Mouse (Mus musculus) forebrain, embryonic 15.5 days (tissue): ENCODE data around the gene Dgkk. TPM values are rescaled to one million over a fixed set of nuclear protein-coding genes. Genes with fewer than 3 reads are reported as not detected.
"Not testable (repeated sequence)": the region's sequence is repeated elsewhere in the genome, so short reads cannot be mapped to it uniquely, and the experiment has no call there.

ENCODE experiments used
- ATAC-seq: fragments of 200-750 bp; cut with Nextera tagmentation; replicated peaks from 2 replicates; pipeline ENCODE4 v1.8.0; 2017; ENCODE audit warnings: mild to moderate bottlenecking, moderate TSS enrichment, moderate library complexity
- H3K27ac ChIP-seq: fragments of 300-500 bp; sonication (generic); replicated peaks from 2 replicates; pipeline ENCODE4 v1.5.1; 2015; ENCODE audit warnings: mild to moderate bottlenecking, inconsistent platforms
- H3K27me3 ChIP-seq: fragments of 300-500 bp; sonication (generic); 2 replicates; pipeline ENCODE4 v1.6.1; 2015; ENCODE audit warnings: inconsistent platforms
- H3K36me3 ChIP-seq: fragments of 300-500 bp; sonication (generic); 2 replicates; pipeline ENCODE4 v1.6.1; 2015; ENCODE audit warnings: mild to moderate bottlenecking, inconsistent platforms
- H3K4me1 ChIP-seq: fragments of 300-500 bp; sonication (generic); 2 replicates; pipeline ENCODE4 v1.6.1; 2015; ENCODE audit warnings: inconsistent platforms
- H3K4me2 ChIP-seq: fragments of 300-500 bp; sonication (generic); replicated peaks from 2 replicates; pipeline ENCODE4 v1.6.1; 2015; ENCODE audit warnings: mild to moderate bottlenecking, inconsistent platforms
- H3K4me3 ChIP-seq: fragments of 300-500 bp; sonication (generic); 2 replicates; pipeline ENCODE4 v1.5.1; 2015; ENCODE audit warnings: mild to moderate bottlenecking, inconsistent platforms
- H3K9ac ChIP-seq: fragments of 300-500 bp; sonication (generic); replicated peaks from 2 replicates; pipeline ENCODE4 v1.6.1; 2015; ENCODE audit warnings: mild to moderate bottlenecking, inconsistent platforms
- H3K9me3 ChIP-seq: fragments of 300-500 bp; sonication (generic); 2 replicates; pipeline ENCODE4 v1.6.1; 2016; ENCODE audit warnings: inconsistent platforms
- WGBS: fragments of 180-500 bp; shearing (Covaris S2); methylation state at CpG from one replicate; pipeline ENCODE4 v1.1.7; 2015; ENCODE audit warnings: mixed read lengths; 5-methylcytosine and 5-hydroxymethylcytosine counted together
- polyA plus RNA-seq: library from polyadenylated mRNA; unstranded; fragments of >200 nt; fragmentation: Nextera tagmentation; extraction: Ambion mirVana; gene quantifications from 2 replicates; pipeline ENCODE4 v1.2.1, GENCODE M21; 2015

The Dgkk gene
- polyA plus RNA-seq, 1 experiment from 2014 or later, result 0.66 TPM

GRCm38 (mm10) chrX:6922165-6922564, 143.1 kb downstream of the Dgkk start:
- Histone ChIP-seq H3K27ac (no peak overlapping the region), H3K27me3 (no peaks in the 10 kb centered on the region), H3K4me3 (no peak overlapping the region), H3K9me3 (no peaks in the 10 kb centered on the region), H3K4me1 (no peaks in the 10 kb centered on the region), H3K9ac (no peak overlapping the region), H3K4me2 (no peak overlapping the region), H3K36me3 (no peaks in the 10 kb centered on the region)
- ATAC-seq, result no peak
- WGBS, result 73% methylated on average over 5 of the region's 5 CpGs

- H3K9ac ChIP-seq, result no peak overlapping the region
- no peaks in the 10 kb centered on the region for H3K36me3 ChIP-seq
- H3K27ac ChIP-seq, result no peak overlapping the region
- no peak overlapping the region for H3K4me2 ChIP-seq
- H3K27me3 ChIP-seq, result no peaks in the 10 kb centered on the region
- no peak overlapping the region for H3K4me3 ChIP-seq
- no peaks in the 10 kb centered on the region for H3K9me3 ChIP-seq
- no peak for ATAC-seq
- no peaks in the 10 kb centered on the region for H3K4me1 ChIP-seq
- 79% methylated on average over 4 of the region's 4 CpGs for WGBS
Measured at GRCm38 (mm10) chrX:6926224-6926623, 147.1 kb downstream of the Dgkk start.

GRCm38 (mm10) chrX:6968598-6968997, 189.5 kb downstream of the Dgkk start:
- 91% methylated on average over 3 of the region's 3 CpGs for whole genome bisulfite sequencing
- Histone ChIP-seq H3K27me3 (no peaks in the 10 kb centered on the region), H3K27ac (no peak overlapping the region), H3K4me1 (no peaks in the 10 kb centered on the region), H3K36me3 (no peaks in the 10 kb centered on the region), H3K9me3 (no peaks in the 10 kb centered on the region), H3K4me3 (no peak overlapping the region), H3K9ac (no peak overlapping the region), H3K4me2 (no peak overlapping the region)
- ATAC-seq, result no peak

GRCm38 (mm10) chrX:6971956-6972355, 192.8 kb downstream of the Dgkk start:
- H3K36me3 ChIP-seq, result no peaks in the 10 kb centered on the region
- no peaks in the 10 kb centered on the region for H3K4me1 ChIP-seq
- WGBS, result 60% methylated on average over 1 of the region's 1 CpGs
- H3K4me2 ChIP-seq, result no peak overlapping the region
- no peak for ATAC-seq
- no peak overlapping the region for H3K4me3 ChIP-seq
- no peaks in the 10 kb centered on the region for H3K27me3 ChIP-seq
- H3K9ac ChIP-seq, result no peak overlapping the region
- no peak overlapping the region for H3K27ac ChIP-seq
- no peaks in the 10 kb centered on the region for H3K9me3 ChIP-seq

DNA sequence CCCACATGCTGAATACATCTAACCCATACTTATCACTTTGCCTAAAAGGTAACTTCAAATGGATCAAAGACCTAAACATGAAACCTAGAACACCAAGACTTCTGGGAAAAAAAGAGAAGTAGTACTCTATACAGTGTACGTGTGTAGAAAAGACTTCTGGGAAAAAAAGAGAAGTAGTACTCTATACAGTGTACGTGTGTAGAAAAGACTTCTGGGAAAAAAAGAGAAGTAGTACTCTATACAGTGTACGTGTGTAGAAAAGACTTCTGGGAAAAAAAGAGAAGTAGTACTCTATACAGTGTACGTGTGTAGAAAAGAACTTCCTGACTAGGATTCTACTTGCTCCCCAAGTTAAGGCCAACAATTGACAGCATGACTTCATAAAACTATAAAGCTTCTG, 204.8 kb downstream of the Dgkk start:
- H3K4me3 ChIP-seq, H3K27ac ChIP-seq, H3K9me3 ChIP-seq, H3K36me3 ChIP-seq, H3K4me1 ChIP-seq, H3K4me2 ChIP-seq, ATAC-seq, H3K27me3 ChIP-seq, H3K9ac ChIP-seq: not testable (repeated sequence)
- WGBS, result 90% methylated on average over 4 of the region's 4 CpGs
